18 mouse cellular contexts compared by ENCODE assay signal in genomic region chr8:77658356-77658755, GRCm38 (mm10). TPM values are rescaled to one million over a fixed set of nuclear protein-coding genes. Genes with fewer than 3 reads are reported as not detected.
A peak's percentile ranks its signal among the peaks of the same experiment; 100 is the strongest.
DNase-seq lines count a peak whose midpoint lies in the region.
"Had no signal": no experiment of that assay in that cellular context is flagged by ENCODE, and none has a peak within 500 bp of the region (broad histone marks: within the 10 kb centered on the region; RNA-seq: fewer than 3 reads in every experiment).

No protein-coding gene starts in this region.

- H3K36me3 ChIP-seq in embryonic facial prominence, embryonic 10.5 days (replicated peaks): peaks cover 7% of the 10 kb centered on the region; the same call in 1 of the 2 replicates
- H3K36me3 ChIP-seq in limb, embryonic 10.5 days: peaks cover 16% of the 10 kb centered on the region
- H3K36me3 ChIP-seq: forebrain, embryonic 12.5 days; hindbrain, embryonic 12.5 days; hindbrain, embryonic 15.5 days had no signal

- peaks cover 16% of the 10 kb centered on the region for H3K4me1 ChIP-seq in embryonic facial prominence, embryonic 10.5 days
- no peaks in the 10 kb centered on the region for H3K4me1 ChIP-seq in limb, embryonic 10.5 days
- H3K4me1 ChIP-seq: forebrain, embryonic 12.5 days; hindbrain, embryonic 12.5 days; hindbrain, embryonic 15.5 days had no signal

- H3K27ac ChIP-seq in embryonic facial prominence, embryonic 10.5 days (replicated peaks): peak overlapping the region; percentile 48; the same call in 1 of the 2 replicates
- H3K27ac ChIP-seq in limb, embryonic 10.5 days: no peak overlapping the region
- H3K27ac ChIP-seq: forebrain, embryonic 12.5 days; hindbrain, embryonic 12.5 days; hindbrain, embryonic 15.5 days had no signal

- WGBS in embryonic facial prominence, embryonic 10.5 days: 35% methylated on average over 3 of the region's 3 CpGs
- WGBS in limb, embryonic 10.5 days: 49% methylated on average over 3 of the region's 3 CpGs

- H3K27me3 ChIP-seq in embryonic facial prominence, embryonic 10.5 days (replicated peaks; ENCODE audit: low read depth, poor library complexity, severe bottlenecking): no peaks in the 10 kb centered on the region
- H3K27me3 ChIP-seq in limb, embryonic 10.5 days (ENCODE audit: low read depth, poor library complexity, severe bottlenecking): no peaks in the 10 kb centered on the region
- H3K27me3 ChIP-seq: embryonic facial prominence, embryonic 15.5 days; forebrain, embryonic 12.5 days; hindbrain, embryonic 12.5 days; hindbrain, embryonic 15.5 days had no signal

- H3K9me3 ChIP-seq in embryonic facial prominence, embryonic 10.5 days: no peaks in the 10 kb centered on the region
- H3K9me3 ChIP-seq in limb, embryonic 10.5 days (replicated peaks): no peaks in the 10 kb centered on the region
- H3K9me3 ChIP-seq: embryonic facial prominence, embryonic 15.5 days; forebrain, embryonic 12.5 days; hindbrain, embryonic 12.5 days; hindbrain, embryonic 15.5 days had no signal

- no peak overlapping the region for H3K4me3 ChIP-seq in embryonic facial prominence, embryonic 10.5 days
- H3K4me3 ChIP-seq in limb, embryonic 10.5 days: no peak overlapping the region
- H3K4me3 ChIP-seq: embryonic facial prominence, embryonic 15.5 days; forebrain, embryonic 12.5 days; hindbrain, embryonic 12.5 days; hindbrain, embryonic 15.5 days had no signal

- peak; percentile 35 for DNase-seq in embryo, embryonic 10.5 days (ENCODE audit: low spot score)
- no peak for DNase-seq in embryo, embryonic 9.5 days (ENCODE audit: extremely low spot score)
- DNase-seq in 3T3-L1 (ENCODE audit: low read depth, low spot score): peak; percentile 10
- peak; percentile 51 for DNase-seq in embryonic facial prominence, embryonic 10.5 days (ENCODE audit: low spot score)
- DNase-seq in limb, embryonic 10.5 days (ENCODE audit: low spot score): peak; percentile 24
- no peak for DNase-seq in gastrocnemius, adult 8-10 months (ENCODE audit: low spot score in 2 of 2)
- DNase-seq in thymus, postnatal 14 days: no peak
- DNase-seq: adrenal gland, adult 8-10 months; adrenal gland, postnatal 25 days; cerebellum, adult 18-20 months; cerebellum, adult 9-10 months; cerebellum, postnatal 14 days; gastrocnemius, postnatal 25 days; kidney, adult 2 months had no signal

RNA-seq across cellular contexts. Expression of gene Tmem184c, which starts 47.9 kb away (rescaled TPM):
- 44.6 and 48.8 TPM in 2 replicates for polyA plus RNA-seq in embryonic facial prominence, embryonic 10.5 days (2016; fragmentation: Nextera tagmentation; extraction: Ambion mirVana)
- polyA plus RNA-seq in limb, embryonic 10.5 days (2016; fragmentation: Nextera tagmentation; extraction: Ambion mirVana): 32.7 and 34.5 TPM in 2 replicates
- 1 to 10 TPM; 8.6 to 9.8 (median 9.0) TPM for total RNA-seq in gastrocnemius, adult 8-10 months (2022)

Comparison
In these comparisons a context has a peak if more than half of its experiments do, and no peak if none do; other contexts are left out.
1. DNase-seq: peak in embryo, embryonic 10.5 days (single experiment), 3T3-L1 (single experiment), embryonic facial prominence, embryonic 10.5 days (single experiment) and limb, embryonic 10.5 days (single experiment); none in embryo, embryonic 9.5 days (single experiment), gastrocnemius, adult 8-10 months (0 of 2) and thymus, postnatal 14 days (single experiment).